Mouse (Mus musculus) cortical plate, adult 2 months (tissue): ENCODE measurements around the gene Chil1.

Experiments used
- CTCF ChIP-seq: fragments of 200-500 bp; IDR thresholded peaks from 2 replicates; pipeline ENCODE4 v1.5.1; 2011; ENCODE audit warnings: mild to moderate bottlenecking, control low read depth, low read length; ENCODE audit not compliant: insufficient read depth; ENCODE audit errors: extremely low read depth
- POLR2A ChIP-seq: fragments of 200-500 bp; IDR thresholded peaks from 2 replicates; pipeline ENCODE4 v1.6.1; 2011; ENCODE audit warnings: mild to moderate bottlenecking, low read length, control low read depth; ENCODE audit not compliant: insufficient read depth; ENCODE audit errors: extremely low read depth

GRCm38 (mm10) chr1:134205296-134206018 lies 23.5 kb downstream of the Chil1 start:
- TF ChIP-seq CTCF (no peak), POLR2A (no peak)
